Mouse (Mus musculus) cerebellum, postnatal 4 days (tissue): ENCODE data around the gene Nnat.

ENCODE experiments used
- DNase-seq, 2 experiments: peaks; one replicate each; pipeline ENCODE4 v3.0.0; 2022; ENCODE audit warnings: low spot score in 2 of 2, mixed read lengths in 1 of 2

Gene Nnat

DNA sequence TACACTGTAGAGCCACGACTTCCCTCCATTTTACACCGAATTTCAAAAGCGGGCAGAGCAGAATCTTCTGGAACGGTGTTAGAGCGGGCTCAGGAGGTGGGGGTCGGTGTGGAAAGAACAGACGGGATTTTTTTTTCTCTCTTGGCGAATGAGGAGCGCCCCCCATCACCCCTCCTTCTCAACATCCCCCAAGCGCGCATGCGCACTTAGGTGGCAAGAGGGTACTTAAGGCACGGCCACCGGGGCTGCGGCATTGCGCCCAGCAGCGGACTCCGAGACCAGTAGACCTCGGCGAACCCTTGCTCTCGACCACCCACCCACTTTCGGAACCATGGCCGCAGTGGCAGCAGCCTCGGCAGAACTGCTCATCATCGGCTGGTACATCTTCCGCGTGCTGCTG is at the start of gene Nnat:
Nnat (plus strand) TSS at position 221 of the 400 bp plus-strand sequence.
- peak; percentile 73 to 86 for DNase-seq

DNA sequence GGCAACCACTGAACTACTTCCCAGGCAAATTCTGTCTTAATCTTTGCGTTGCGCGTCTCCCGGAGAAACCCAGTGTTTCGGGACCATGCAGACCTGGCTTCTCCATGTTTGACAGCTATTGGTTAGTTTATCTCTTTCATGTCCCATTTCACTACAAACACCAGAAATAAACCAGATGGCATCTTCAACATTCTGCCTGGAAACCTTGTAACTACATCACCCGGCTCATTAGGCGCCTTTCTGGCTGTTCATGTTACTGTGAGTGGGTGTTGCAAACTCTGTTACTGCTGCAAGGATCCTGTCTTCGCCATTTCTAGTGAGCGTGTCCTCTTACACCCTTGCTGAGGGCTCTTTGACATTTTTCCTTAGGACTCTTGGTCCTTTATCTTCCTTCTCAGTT is 47.0 kb upstream of the Nnat start:
- DNase-seq = no peak

DNA sequence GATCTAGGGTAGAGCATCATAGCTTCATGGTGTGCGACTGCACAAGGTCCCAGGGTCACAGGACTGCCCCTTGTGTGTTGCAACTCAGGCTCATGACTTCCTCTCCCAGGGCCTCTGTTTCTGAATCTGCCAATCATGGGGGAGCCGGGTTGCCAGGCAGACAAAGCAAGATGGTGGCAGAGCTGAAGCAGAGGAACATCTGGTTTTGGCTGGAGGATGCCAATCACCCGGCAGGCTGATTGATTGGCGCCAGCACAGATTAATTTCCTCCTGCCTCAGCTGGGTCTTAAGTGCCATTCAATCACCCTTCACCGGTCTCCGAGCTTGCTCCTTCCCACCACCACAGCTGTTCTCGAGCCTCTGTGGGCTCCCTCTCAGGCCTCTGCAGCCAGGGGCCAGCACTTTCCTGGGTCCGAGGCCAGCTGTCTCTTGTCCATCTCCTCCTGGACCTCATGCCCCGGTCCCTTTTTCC is 46.1 kb upstream of the Nnat start:
- no peak for DNase-seq

DNA sequence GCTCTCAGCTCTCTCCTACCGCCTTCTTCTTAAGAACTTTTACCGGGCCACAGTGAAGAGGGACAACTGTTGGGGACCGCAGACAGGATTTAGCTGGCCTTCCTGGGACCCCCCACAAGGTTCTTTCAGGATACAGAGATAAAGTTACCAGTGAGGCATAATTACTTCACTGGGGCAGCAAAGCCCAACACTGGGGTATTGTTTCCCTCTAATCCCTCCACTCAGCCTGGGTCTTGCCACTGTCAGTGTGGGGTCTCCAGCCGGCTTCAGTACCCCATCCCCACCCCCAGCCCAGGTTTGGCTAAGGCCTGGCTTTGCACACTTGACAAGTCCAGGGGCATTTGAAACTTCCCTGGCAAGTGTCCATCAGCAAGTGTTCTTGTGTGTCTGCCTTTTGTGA is 45.5 kb upstream of the Nnat start:
- no peak for DNase-seq

DNA sequence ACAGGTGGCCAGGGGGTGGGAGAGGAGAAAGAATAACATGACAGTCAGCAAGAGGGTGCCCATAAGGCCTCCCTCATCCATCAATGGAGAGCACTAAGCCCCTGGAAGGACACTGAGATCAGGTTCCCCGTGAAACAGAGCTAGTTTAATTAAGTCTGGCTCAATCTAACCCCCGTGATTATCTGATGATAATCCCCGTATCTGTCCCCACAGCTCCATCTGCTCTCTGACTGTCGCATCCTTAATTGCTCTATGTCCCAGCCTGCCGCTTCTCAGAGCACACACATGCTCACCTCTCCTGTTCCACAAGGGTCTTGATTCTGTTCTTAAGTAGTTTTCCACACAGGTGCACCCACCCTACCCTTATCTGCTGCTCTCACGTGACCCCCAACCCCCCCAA is 42.4 kb upstream of the Nnat start:
- no peak for DNase-seq

DNA sequence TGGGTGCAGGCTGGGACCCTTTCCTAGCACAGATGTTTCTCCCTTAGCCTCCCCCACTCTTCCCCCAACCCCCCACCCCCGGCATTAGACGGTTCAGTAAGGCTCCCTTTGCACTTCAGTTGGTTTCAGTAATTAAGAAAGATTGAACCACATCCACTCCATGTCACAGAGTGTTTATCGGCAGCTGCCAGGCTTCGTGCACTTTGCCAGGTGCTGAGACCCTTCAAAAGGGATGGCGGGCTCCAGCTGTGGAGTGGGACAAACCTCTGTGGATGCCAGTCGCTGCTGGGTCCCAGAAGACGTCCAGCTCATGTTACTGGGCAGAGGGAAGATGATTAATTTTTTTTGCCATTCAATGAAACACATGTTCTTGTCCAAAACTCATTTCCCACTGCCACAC is 41.4 kb upstream of the Nnat start:
- no peak for DNase-seq

DNA sequence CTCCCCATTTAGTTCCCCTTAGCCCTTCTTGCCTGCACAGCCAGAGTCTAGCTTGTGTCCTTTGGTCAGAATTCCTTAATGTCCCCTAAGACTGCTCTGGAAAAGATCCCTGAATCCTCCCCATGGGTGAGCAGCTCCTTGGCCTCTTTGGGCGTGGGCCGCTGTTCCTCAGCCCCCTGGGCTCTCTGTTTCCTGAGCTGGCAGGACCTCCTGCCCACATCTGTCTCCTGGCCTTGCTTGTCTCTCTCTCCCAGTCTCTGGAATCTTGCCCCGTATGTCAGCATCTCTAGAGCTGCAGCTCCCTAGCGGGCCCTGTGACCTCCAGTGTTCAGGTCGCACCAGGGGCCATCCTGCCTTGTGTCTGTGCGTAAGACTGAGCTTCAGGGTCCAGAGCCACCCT is 40.4 kb upstream of the Nnat start:
- DNase-seq = no peak

DNA sequence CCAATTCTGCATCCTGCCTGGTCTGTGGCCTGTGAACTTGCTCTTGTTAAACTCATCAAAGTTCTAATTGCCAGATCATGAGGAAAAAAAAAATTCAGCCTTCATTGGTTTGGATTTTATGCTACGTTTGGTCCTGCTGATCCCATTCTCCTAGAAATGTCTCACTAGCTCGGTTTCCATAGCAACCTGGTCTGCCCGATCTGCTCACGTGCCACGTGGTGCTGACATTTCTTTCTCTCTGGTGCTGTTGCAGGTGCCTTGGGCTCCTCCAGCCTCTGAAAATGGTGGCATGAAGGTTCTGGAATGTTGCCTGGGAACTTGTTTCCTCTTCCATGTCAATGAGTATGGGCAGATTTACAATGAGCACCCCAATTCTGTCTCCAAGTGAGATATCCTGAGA is 39.4 kb upstream of the Nnat start:
- no peak for DNase-seq

DNA sequence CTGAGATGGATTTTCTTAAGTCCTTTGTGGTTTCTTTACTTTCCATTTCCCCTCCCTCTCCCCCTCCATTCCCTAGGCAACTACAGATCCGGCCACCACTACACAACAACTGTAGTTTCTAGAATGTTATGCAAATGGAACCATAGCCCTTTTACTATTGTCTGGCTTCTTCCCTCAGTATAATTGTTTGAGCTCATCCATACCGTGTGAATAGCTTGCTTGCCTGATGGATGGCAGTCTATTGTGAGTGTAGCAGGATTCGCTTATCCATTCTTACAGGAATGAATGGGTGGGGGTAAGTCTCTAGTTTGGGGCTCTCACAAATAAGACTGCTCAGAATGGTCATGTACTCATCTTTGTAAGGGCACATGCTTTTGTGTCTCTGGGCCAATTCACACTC is 37.3 kb upstream of the Nnat start:
- no peak for DNase-seq

DNA sequence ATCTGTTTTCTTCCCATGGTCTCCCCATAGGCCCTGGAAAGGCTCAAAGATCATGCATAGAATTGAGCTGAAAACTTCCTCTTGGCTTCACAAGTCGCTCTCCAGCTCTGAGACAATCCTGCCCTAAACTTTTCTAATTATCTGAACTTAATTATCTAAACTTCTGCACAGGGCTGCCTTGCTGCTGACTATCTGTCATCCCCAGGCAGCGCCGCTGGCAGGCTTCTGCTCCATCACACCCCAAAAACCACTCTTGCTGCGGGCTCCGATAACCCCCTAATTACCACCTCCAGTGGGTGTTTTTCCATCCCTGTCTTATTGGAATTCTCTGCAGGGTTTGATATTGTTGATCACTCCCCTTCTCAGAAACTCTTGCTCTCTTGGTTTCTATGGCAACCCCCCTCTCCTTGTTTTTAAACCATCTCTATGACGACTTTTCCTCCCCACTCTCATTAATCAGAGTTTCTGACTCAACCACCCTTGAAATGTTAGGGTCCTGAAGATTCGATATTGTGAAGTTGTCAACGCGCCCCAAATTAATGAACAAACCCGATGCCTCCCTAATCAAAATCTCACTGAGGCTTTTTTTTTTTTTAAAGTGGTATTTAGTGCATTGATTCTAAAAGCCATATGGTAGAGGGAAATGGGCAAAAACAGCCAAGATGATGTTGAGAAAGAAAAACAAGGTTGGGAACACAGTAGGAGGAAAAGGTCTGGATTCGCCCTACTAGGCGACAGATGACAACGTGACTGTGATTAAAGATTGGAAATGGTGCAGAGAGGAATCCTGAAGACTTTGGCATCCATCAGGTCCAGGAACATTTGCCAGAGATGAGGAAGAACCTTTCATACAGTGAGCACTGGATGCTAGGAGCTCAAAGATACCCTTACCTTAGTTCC is 29.6 kb upstream of the Nnat start:
- no peak for DNase-seq

DNA sequence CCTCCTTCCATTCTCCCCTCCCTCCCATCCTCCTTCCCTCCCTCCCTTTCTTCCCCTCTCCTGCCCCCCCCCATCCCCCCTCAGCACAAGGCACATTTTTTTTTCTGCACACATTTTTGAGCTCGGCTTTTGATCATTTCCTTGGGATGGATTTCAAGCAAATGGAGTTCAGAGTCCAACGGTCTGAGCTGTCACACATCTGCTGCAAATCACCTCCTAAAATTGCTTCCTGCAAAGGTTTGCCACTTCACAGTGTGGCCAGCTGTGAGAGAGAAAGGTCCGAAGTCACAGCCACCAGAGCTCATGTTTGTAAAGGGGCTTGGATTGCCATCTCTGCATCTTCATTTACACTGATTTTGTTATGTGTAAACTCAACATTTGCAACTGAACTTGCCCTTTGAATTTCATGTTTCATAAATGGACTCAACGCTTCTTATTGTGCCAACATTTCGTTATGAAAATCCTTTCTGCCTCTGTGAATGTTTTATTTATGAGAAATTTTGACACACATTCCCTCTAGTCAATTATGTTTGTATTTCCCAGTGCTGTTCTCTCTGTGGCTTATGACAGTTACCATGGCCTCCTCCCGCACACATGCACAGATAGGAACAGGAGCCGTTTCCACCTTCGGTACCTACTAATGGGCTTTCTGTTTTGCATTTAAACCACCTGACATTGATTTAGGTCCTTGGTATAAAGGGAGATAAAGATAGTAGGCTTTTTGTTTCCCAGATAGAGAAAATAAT is 28.0 kb upstream of the Nnat start:
- DNase-seq = no peak

DNA sequence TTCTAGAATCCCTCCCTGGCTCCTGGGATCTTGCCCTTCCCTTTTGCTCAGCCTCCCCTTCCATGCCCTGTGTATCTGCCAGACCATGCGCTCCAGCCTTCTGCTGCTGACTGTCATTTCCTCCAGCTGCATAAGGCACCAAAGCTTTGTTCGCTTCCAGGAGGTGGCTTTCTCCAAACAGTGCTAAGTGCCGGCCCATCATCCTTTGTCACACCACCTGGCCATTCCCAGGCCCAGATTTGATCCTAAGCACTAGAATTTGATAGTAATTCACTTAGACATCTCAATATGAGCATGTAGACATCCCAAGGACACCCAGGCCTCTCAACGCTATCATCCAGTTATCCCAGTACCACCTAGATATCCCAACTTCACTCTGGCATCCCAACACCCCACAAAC is 25.7 kb upstream of the Nnat start:
- DNase-seq = no peak

DNA sequence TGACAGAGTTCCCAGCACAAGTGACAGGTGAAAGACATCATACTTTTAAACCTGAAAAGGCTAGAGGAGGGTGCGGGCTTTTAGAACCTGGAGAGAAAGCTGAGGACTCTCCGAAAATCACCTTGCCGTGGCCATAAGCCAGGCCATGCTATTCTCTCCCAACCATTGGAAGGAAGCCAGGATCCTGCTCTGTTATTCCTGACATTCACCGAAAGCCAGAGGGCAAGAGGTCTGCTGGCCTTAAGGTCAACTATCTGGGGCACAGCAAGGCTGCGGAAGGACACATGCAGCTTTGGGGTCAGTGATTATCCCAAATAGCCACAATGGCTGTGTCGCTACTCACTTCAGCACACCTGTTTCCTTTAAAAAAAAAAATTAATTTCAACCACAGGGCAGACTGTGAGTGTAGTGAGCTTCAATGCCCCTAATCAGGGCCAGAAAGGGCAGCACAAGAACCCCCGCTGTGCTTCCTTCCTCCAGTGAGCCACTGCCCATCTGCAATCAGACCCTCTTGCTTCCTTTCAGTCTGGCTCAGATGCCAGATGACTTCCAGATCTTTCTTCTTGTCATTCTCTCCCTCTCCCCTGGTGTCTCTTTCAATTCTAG is 23.3 kb upstream of the Nnat start:
- DNase-seq = no peak

DNA sequence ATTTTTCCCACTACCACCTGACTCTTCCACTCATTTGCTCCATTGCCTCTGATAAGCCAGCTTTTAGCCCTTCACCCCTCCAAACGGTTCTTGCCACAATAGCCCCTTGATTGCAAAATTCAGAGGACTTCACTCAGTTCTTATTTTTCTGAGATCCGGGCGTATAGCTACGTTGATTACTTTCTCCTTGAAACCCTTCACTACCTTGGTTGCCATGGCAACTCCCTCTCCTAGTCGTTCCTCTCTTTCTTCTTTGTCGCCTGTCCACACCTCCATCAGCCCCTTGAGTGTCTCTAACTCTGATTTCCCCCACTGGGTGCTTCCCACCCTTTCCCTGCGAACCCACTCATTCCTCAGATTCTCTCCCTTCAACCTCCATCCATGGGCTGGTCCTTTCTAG is 22.8 kb upstream of the Nnat start:
- no peak for DNase-seq

DNA sequence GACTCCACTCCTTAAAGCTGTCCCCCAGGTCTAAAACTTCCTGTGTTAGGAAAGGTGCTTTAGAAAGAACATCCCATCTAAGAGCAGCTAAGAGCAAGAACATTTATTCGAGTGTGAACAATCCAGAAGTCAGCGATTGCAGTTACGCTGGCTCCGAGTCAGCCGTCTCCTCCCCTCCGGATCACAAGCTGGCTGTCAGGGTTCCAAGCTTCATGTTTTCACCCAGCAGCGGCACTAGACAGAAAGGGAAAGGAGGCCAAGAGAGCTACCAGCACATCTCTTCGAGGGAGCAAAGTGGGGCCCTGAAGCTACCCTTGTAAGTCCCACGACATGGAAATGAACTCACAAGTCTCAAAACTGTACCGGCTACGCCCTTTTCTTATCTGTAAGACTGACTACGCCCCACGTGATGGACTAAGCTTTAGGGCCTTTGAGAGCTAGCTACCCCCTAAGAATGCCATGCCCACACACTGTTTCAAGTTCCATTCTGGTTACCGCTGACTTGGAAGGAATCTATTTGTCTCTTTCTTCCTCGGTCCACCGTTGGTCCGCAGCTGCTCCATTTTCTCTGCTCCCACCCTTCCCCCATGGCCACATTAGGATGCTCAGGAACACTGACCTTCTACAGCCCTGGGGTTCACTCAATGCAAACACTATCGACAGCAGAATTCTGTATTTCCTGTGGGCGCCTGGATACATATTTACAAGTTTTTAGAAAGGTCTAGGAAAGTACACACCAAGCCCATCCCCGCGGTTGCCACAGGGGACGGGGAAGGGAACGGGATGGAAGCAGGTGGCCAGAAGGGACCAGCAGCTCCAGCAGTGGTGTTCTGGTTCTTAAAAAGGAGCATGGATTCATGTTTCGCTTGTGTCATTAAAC is 19.6 kb upstream of the Nnat start:
- DNase-seq = no peak

DNA sequence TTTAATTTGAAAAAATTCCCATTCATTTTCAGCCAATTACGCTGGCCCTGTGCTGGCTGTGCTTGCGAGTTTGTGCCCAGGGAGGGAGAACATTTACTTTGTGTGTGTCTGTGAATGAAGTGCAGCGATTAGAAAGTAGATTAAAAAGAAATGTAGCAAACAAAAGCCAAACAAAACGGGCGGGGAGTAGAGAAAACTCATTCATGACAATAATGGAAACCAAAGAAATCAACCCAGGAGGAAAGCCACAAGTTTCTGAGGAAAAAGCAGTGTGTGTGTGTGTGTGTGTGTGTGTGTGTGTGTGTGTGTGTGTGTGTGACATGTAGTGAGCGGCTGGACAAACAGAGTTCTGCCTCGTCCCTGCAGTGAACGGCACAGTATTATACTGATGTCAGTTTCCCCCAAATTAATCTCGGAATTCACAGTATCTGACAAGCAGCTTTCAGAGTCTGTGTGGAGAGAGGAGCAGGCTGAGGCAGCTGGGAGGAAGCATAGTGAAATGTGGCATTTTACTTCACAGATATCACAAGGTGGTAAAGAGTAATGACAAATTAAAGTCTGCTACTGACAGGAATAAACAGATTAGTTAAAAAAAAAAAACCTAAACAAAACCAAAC is 18.8 kb upstream of the Nnat start:
- no peak for DNase-seq

DNA sequence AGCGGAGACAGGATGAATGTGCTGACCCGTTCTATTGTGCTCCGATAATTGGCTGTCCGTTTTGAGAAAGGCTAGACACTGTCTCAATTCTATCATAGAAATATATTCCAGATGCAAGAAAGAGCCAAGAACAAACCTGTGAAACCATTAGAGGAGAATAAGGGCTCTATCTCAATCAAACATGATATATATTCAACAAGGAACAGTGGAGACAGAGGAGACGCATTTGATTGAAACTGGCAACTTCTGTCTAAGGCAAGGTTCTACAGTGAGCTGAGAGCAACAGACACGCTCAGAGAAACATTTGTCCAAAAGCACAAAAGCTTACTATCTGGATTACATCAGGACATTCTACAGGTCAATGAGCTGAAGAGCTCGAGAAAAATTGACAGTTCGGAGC is 18.2 kb upstream of the Nnat start:
- no peak for DNase-seq

DNA sequence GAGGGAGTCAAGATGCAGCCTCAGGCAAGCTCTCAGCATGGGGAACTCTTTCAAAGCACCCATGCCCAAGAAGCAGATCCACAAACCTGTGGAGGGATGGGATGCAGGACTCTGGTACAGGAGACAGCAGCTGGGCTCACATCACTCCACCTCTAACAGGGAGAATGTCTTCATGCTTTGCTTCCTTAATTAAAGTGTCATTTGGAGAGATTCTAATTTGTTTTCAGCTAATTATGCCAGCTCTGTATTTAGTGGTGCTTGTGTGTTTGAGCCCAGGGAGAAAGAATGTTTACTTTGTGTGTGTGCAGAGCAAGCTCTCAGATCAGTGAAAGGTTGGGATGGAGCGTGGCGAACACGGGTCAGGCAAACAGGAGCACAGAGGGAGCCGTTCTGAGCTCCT is 17.5 kb upstream of the Nnat start:
- DNase-seq = no peak

DNA sequence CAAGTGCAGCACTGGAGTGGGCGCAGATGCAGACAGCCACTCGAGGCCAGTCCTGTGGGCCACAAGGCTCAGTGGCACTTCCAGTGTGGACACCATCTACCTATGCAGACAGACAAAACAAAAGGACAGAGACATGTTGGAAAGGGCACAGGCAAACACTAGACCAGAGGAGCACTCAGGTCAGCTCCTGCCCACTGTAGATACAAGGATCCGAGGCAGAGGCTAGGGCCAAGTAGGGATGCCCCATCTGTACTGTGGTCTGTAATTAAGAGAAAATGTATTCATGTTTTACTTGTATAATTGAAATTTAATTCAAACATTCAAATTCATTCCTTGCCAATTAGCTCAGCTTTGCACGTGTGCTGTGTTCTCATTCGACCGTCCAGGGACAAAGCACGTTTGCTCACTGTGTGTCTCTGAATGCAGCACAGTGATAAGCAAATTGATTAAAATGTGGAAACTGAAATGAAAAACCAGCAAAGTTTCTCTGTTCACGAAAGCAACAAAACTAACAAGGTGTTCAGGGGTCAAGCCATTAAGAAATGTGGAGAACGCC is 15.5 kb upstream of the Nnat start:
- DNase-seq = no peak

DNA sequence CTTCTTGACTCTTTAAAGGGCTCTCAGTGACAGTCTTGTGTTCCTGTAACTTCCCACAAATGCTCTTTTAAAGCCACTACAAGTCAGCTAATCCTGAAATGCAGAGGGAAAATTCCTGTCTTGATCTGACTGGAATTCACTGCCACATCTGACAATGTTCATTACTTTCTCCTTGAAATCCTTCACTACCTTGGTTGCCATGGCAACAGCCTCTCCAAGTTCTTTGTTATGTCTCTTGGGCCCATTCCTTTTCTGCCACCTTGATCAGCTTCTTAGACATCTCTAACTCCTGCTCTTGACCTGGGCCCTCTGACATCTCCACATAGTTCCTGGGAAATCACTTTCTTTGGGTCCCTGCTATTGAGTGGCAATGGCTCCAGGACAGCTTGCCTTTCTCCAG is 13.2 kb upstream of the Nnat start:
- DNase-seq = no peak

DNA sequence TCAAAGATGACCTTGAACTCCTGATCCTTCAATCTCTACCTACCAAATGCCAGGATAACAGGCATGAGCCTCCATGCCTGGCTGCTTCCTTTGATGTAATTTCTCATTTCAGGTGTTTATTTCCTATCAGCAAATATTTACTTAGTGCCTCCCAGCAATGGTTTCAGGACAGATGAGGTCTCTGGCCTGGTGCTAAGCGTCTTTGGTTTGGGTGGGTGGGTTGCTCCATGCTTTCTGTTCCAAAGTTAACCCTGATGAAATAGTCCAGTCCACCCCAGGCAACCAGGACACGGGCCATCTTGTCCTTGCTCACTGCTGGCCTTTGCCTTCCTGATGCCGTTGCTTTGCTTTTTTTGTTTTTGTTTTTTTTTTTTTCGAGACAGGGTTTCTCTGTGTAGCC is 9.6 kb upstream of the Nnat start:
- DNase-seq = no peak
